Comparison of ENCODE assay signal across 20 mouse cellular contexts in genomic region chr3:136863127-136863526, GRCm38 (mm10).
DNase-seq lines count a peak whose midpoint lies in the region; ATAC-seq and TF ChIP-seq lines count a peak whose summit lies in the region.
"Had no signal": no experiment of that assay in that cellular context is flagged by ENCODE, and none has a peak within 500 bp of the region (broad histone marks: within the 10 kb centered on the region; RNA-seq: fewer than 3 reads in every experiment).

No protein-coding gene starts in this region.

- DNase-seq in lung, postnatal 0 days (ENCODE audit: low spot score), result no peak
- no peak for DNase-seq in lung, postnatal 36 days
- peak; percentile 18 for DNase-seq in splenic B cell, adult 2 months (ENCODE audit: low read depth, low spot score)
- DNase-seq in cerebellum, adult 11-12 months, result no peak
- DNase-seq: cerebellum, adult 2 months; cerebellum, postnatal 36 days; heart, postnatal 4 days; kidney, adult 18-20 months; kidney, postnatal 10 days; left cerebral cortex, postnatal 4 days; lung, postnatal 14 days; thymus, postnatal 36 days had no signal

- TF ChIP-seq EP300 in lung, postnatal 0 days (IDR thresholded peaks at IDR 0.05), result no peak

- no peak overlapping the region for H3K4me2 ChIP-seq in forebrain, embryonic 15.5 days (replicated peaks)
- H3K4me2 ChIP-seq in forebrain, embryonic 12.5 days, result no peak overlapping the region
- H3K4me2 ChIP-seq in intestine, postnatal 0 days (replicated peaks; ENCODE audit: low read depth), result no peak overlapping the region
- no peak overlapping the region for H3K4me2 ChIP-seq in intestine, embryonic 16.5 days (ENCODE audit: low read depth, low read length)
- no peak overlapping the region for H3K4me2 ChIP-seq in lung, postnatal 0 days (replicated peaks; ENCODE audit: low read depth, low read length)
- H3K4me2 ChIP-seq: heart, embryonic 12.5 days; neural tube, embryonic 13.5 days had no signal

- 93% methylated on average over 5 of the region's 5 CpGs for WGBS in forebrain, embryonic 15.5 days
- 89% methylated on average over 5 of the region's 5 CpGs for WGBS in forebrain, embryonic 12.5 days
- 87% methylated on average over 5 of the region's 5 CpGs for WGBS in intestine, postnatal 0 days
- 86% methylated on average over 5 of the region's 5 CpGs for WGBS in intestine, embryonic 16.5 days
- 78% methylated on average over 5 of the region's 5 CpGs for WGBS in lung, postnatal 0 days

- H3K36me3 ChIP-seq in forebrain, embryonic 15.5 days, result no peaks in the 10 kb centered on the region
- no peaks in the 10 kb centered on the region for H3K36me3 ChIP-seq in forebrain, embryonic 12.5 days (replicated peaks)
- H3K36me3 ChIP-seq in intestine, postnatal 0 days (ENCODE audit: control insufficient read depth, insufficient read depth), result no peaks in the 10 kb centered on the region
- no peaks in the 10 kb centered on the region for H3K36me3 ChIP-seq in intestine, embryonic 16.5 days (ENCODE audit: control insufficient read depth, insufficient read depth, low read length)
- H3K36me3 ChIP-seq in lung, postnatal 0 days (ENCODE audit: insufficient read depth, low read length), result no peaks in the 10 kb centered on the region
- peaks cover 2% of the 10 kb centered on the region; the same call in 1 of the 2 replicates for H3K36me3 ChIP-seq in splenic B cell, adult 2 months (ENCODE audit: control insufficient read depth, insufficient read depth, low read length, poor library complexity, severe bottlenecking)
- H3K36me3 ChIP-seq: forebrain, embryonic 10.5 days; heart, embryonic 12.5 days; neural tube, embryonic 13.5 days had no signal

- ATAC-seq in forebrain, embryonic 15.5 days (replicated peaks), result 0 out of 2 replicates have a peak, but pooled peaks have one; percentile 26
- ATAC-seq in forebrain, embryonic 12.5 days (ENCODE audit: low FRiP score), result no peak
- no peak for ATAC-seq in intestine, postnatal 0 days
- ATAC-seq in intestine, embryonic 16.5 days, result no peak
- ATAC-seq in lung, postnatal 0 days, result no peak
- ATAC-seq: hindbrain, postnatal 0 days had no signal

- no peak overlapping the region for H3K27ac ChIP-seq in forebrain, embryonic 15.5 days (replicated peaks)
- no peak overlapping the region for H3K27ac ChIP-seq in forebrain, embryonic 12.5 days
- no peak overlapping the region for H3K27ac ChIP-seq in intestine, postnatal 0 days (ENCODE audit: low read depth, low read length)
- H3K27ac ChIP-seq in intestine, embryonic 16.5 days (ENCODE audit: low read length), result no peak overlapping the region
- H3K27ac ChIP-seq in lung, postnatal 0 days (ENCODE audit: low read length), result no peak overlapping the region
- H3K27ac ChIP-seq: forebrain, embryonic 10.5 days; hindbrain, postnatal 0 days; neural tube, embryonic 13.5 days had no signal

- no peak overlapping the region for H3K4me3 ChIP-seq in forebrain, embryonic 15.5 days
- no peak overlapping the region for H3K4me3 ChIP-seq in forebrain, embryonic 12.5 days (replicated peaks)
- no peak overlapping the region for H3K4me3 ChIP-seq in intestine, postnatal 0 days (ENCODE audit: low read depth, low read length)
- H3K4me3 ChIP-seq in intestine, embryonic 16.5 days (ENCODE audit: low read length), result no peak overlapping the region
- H3K4me3 ChIP-seq in lung, postnatal 0 days (ENCODE audit: low read depth, low read length), result no peak overlapping the region
- H3K4me3 ChIP-seq: forebrain, embryonic 10.5 days; heart, embryonic 12.5 days; neural tube, embryonic 13.5 days had no signal

- H3K9me3 ChIP-seq in forebrain, embryonic 15.5 days, result no peaks in the 10 kb centered on the region
- no peaks in the 10 kb centered on the region for H3K9me3 ChIP-seq in forebrain, embryonic 12.5 days
- H3K9me3 ChIP-seq in intestine, postnatal 0 days (ENCODE audit: control insufficient read depth), result no peaks in the 10 kb centered on the region
- no peaks in the 10 kb centered on the region for H3K9me3 ChIP-seq in intestine, embryonic 16.5 days (ENCODE audit: control insufficient read depth, low read length)
- no peaks in the 10 kb centered on the region for H3K9me3 ChIP-seq in lung, postnatal 0 days (ENCODE audit: low read length)
- H3K9me3 ChIP-seq: forebrain, embryonic 10.5 days; heart, embryonic 12.5 days; neural tube, embryonic 13.5 days had no signal

- no peaks in the 10 kb centered on the region for H3K27me3 ChIP-seq in forebrain, embryonic 15.5 days
- H3K27me3 ChIP-seq in forebrain, embryonic 12.5 days, result no peaks in the 10 kb centered on the region
- no peaks in the 10 kb centered on the region for H3K27me3 ChIP-seq in intestine, postnatal 0 days (replicated peaks; ENCODE audit: control insufficient read depth, insufficient read depth, low read length)
- H3K27me3 ChIP-seq in intestine, embryonic 16.5 days (replicated peaks; ENCODE audit: control insufficient read depth, insufficient read depth, low read length), result no peaks in the 10 kb centered on the region
- no peaks in the 10 kb centered on the region for H3K27me3 ChIP-seq in lung, postnatal 0 days (replicated peaks; ENCODE audit: insufficient read depth, low read length)
- H3K27me3 ChIP-seq in splenic B cell, adult 2 months (ENCODE audit: control insufficient read depth, insufficient read depth, low read length, poor library complexity, severe bottlenecking), result no peaks in the 10 kb centered on the region
- H3K27me3 ChIP-seq: heart, embryonic 12.5 days; neural tube, embryonic 13.5 days had no signal

- no peaks in the 10 kb centered on the region for H3K4me1 ChIP-seq in forebrain, embryonic 15.5 days
- no peaks in the 10 kb centered on the region for H3K4me1 ChIP-seq in forebrain, embryonic 12.5 days
- H3K4me1 ChIP-seq in intestine, postnatal 0 days (replicated peaks; ENCODE audit: control insufficient read depth, insufficient read depth, low read length), result no peaks in the 10 kb centered on the region
- H3K4me1 ChIP-seq in intestine, embryonic 16.5 days (ENCODE audit: control insufficient read depth, insufficient read depth, low read length), result no peaks in the 10 kb centered on the region
- 0 out of 2 replicates have a peak, but pooled peaks cover 6% of the 10 kb centered on the region for H3K4me1 ChIP-seq in lung, postnatal 0 days (ENCODE audit: insufficient read depth, low read depth, low read length)
- H3K4me1 ChIP-seq: forebrain, embryonic 10.5 days had no signal

- TF ChIP-seq CTCF in intestine, postnatal 0 days (IDR thresholded peaks at IDR 0.05; ENCODE audit: low read depth), result peak; percentile 35
- TF ChIP-seq CTCF in lung, postnatal 0 days (IDR thresholded peaks at IDR 0.05), result peak; percentile 20; the same call in 1 of the 2 replicates

- no peak overlapping the region for H3K9ac ChIP-seq in forebrain, embryonic 15.5 days (replicated peaks)
- H3K9ac ChIP-seq in forebrain, embryonic 12.5 days, result no peak overlapping the region
- H3K9ac ChIP-seq in intestine, postnatal 0 days (ENCODE audit: low read depth, low read length), result no peak overlapping the region
- H3K9ac ChIP-seq in intestine, embryonic 16.5 days (ENCODE audit: low read depth, low read length), result no peak overlapping the region
- no peak overlapping the region for H3K9ac ChIP-seq in lung, postnatal 0 days (replicated peaks; ENCODE audit: low read depth)
- H3K9ac ChIP-seq: heart, embryonic 12.5 days; neural tube, embryonic 13.5 days had no signal
